Mouse (Mus musculus) small intestine, adult 2 months (tissue): ENCODE results near the gene Atp6v1b1.

ENCODE experiments used
- CTCF ChIP-seq: fragments of 200-500 bp; IDR thresholded peaks from 2 replicates; pipeline ENCODE4 v1.5.1; 2012; ENCODE audit warnings: low read depth, mild to moderate bottlenecking, control low read depth, inconsistent platforms, low read length, moderate library complexity, mixed read lengths; ENCODE audit not compliant: insufficient replicate concordance, insufficient read length; ENCODE audit errors: extremely low read depth
- POLR2A ChIP-seq: fragments of 200-500 bp; IDR thresholded peaks from 2 replicates; pipeline ENCODE4 v1.6.1; 2012; ENCODE audit warnings: low read depth, mild to moderate bottlenecking, control low read depth, inconsistent platforms, low read length, moderate library complexity

GRCm38 (mm10) chr6:83786426-83786825 lies 43.6 kb downstream of the Atp6v1b1 start:
- no peak for TF ChIP-seq CTCF
- TF ChIP-seq POLR2A = no peak
